Mouse (Mus musculus): ENCODE results near the gene BC034090. TPM values are rescaled to one million over a fixed set of nuclear protein-coding genes. Genes with fewer than 3 reads are reported as not detected.
"Not testable (repeated sequence)": the region's sequence is repeated elsewhere in the genome, so short reads cannot be mapped to it uniquely, and the experiment has no call there.

The BC034090 gene
- under 1 TPM in 2 of 3 experiments, not detected in 1; 0.50 to 0.96 TPM for polyA plus RNA-seq (2017; shearing (Covaris generic))

DNA sequence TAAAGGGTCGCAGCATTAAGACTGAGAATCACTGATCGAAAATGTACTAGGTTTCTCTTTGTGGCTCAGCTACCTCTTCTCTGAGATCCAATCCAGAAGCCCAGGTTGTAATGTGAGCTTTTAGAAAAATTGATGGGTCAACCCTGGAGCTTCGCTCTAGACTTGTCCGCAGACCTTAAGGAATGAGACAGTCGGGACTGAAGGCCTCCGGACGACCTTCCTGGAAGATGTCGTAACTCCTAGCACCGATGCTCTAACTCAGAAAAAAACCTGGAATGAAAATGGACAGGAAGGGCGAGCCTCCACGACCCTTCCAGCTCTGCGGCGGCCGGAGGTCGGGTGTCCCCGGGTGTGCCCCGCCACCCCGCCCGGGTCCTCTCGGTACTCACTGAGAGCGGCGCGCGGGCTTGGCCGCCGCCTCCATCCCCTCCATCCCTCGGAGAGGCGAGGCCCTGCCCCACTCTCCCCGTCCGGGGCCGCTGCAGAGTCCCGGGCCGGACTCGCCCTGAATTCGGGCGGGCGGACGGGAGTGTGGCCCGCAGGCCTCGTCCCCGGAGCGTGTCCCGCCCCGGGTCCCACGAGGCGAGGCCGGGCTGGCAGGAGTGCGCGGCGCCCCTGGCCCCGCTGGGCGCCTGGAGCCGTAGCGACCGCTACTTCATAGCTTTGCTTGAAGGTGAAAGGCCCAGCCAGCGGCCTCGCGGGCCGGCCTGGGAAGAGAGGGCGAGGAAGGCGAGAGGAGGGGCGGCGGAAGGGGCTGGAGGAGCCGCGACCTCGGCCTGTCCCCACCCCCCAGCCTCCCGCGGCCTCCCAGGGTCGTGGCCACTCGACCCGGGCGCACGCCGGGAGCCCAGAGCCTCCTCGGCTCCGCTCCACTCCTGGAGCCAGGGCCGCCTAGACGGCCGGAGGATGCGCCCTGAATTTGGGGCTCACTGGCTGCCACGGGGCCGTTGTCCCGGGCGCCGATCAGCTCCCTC is at the start of gene BC034090:
BC034090 (minus strand) TSS at position 648 of the 974 bp plus-strand sequence.
- ATAC-seq, result no peak

DNA sequence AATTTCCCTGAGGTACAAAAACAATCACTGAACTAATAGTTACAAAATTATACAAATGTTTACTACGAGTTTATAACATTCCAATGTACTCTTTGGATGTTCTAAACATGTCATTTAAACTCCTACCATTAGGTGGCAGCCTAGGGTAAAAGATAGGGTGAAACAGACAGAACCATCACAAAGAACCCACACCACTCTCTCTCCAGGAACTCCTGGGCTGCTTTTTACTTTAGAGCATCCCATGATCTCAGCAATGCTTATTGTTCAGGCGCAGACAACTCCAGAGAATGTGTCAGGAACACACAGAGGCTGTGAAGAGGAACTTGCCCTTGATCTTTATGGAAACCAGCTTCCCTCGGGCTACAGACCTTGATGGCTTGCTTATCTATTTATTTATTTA is 49.2 kb upstream of the BC034090 start:
- ATAC-seq, result peak; percentile 91

DNA sequence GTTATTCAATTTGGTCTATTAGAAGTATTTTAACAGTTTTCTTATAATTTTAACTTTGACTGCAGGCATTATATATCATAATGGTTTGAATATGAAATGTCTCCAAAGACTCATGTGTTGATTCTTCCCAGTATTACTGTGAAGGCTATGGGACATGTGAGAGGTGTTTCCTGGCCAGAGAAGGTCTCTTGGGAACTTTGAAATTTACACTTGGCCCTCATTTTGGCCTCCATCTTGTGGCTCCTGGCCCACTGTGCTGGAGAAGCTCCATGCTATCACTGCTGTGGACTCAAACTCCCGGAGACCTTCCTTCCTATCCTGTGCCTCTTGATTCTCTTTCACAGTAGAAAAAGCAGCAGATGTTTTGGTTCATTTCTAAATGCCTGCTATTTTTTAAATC is 45.2 kb upstream of the BC034090 start:
- no peak for ATAC-seq

DNA sequence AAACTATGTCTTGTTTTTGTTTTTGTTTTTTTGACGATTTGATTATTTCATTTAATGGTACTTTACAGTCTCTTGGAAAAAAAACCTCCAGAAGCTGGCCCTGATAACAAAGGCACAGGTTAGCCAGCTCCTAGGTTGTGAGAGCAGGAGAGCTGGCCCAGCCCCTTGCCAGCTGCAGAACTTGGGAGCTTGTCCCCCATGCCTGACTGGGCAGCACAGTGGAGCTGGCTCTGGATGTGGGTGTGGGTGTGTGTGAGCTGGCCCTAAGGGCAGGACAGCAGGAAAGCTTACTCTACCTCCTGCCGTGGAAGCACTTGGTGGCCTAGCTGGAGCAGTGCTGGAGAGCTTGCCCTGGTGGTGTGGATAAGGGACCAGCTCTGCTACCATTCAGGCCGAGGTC is 43.8 kb upstream of the BC034090 start:
- no peak for ATAC-seq

DNA sequence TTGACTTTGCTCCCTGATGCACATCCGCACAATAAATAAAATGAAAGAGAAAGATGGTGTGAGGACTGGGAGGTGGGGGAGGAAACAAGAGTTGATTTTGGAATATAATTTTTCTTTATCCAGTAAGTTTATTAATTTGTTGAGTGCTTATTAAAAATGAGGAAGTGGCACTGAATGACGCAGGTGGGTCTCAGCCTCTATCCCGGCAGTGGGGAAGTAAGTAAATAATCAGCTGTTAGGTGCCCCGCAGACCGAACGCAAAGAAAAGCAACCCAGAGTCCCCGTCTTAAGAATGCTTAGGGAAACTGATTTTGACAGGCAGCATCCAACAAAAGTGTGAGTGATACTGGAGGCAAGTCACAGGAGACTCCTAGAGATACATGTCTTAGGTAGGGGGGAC is 39.6 kb upstream of the BC034090 start:
- ATAC-seq, result no peak

DNA sequence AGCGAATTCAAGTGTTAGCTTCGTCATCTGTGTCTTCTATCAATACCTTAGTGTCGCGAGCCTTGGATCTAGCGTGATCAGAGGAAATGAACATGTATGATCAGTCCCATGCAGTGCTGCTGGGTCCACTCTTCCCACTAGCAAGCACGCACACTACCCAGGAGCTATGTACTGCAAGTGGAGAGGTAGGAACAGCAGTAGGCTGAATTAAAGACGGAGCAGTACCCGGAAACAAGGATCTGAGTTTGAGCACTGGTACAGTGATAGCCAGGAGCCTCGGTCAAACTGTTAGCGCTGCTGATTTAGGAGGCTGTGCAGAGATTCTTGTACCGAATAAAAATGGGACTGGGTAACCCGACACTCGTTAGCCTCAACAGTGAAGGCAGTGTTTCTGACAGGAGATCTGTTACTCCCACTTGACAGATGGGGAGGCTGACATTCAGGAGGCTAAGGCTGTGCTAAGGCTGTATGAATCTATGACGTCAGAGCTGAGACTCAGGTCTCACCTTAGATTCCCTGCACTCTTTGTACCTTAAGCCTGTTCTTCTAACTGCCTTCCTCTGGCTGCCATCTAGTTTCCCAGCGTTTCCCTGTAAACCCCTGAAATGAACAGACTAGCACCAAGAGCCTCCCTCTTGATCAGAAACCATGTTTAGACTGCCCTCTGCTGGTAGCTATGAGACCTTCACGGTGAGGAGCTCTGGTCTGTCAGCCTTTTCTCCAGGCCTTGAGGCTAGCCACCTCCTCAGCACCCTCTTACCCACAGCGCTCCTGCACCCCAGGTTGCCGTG is 37.0 kb upstream of the BC034090 start:
- ATAC-seq, result peak; percentile 80

DNA sequence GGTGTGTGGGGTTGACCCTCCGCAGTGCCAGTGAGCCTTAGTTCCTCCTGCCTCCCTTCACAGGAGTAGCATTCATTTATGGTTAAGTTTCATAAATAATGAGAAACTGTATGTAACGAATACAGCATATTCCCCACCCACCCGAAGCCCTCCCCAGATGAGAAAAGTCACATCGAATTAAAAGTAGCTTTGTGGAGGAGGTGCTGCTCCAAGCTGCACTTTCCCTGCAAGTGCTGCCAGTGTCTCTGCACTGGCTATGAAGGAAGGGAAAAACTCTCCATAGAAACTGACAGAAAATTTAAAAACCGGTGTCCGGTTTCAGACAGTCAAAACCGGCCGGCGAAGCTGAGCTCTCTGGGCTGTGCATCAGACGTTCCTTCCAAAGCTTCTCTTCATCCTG is 36.1 kb upstream of the BC034090 start:
- no peak for ATAC-seq

DNA sequence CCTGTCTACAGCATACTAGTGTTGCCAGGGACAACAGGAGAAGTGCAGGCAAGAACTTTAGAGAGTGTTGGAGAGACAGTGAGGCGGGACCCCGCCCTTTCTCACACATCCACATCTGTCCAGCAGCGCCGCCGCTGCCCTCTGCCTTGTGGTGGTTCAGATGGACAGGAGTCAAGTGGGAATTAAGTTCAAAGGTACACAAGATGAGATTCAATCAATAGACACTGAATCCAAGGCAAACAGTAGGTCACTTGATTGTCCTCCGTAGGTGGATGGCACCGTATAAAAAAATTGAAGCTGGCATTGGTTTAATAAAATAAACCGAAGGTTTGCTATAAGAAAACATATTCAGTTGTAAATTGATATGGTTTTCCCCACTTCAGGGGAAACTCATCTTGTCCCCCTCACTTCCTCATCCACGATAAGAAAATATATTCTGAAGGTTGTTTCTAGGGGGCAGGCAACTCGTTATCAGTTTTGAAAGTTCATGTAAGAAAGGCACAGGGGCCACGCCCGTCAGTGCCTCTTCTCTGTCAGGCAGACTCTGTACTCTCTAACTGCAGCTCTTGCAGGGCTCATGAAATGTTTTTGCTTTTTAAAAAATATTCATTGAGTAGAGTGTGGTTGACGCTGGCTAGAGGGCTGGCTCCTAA is 32.3 kb upstream of the BC034090 start:
- ATAC-seq, result no peak

DNA sequence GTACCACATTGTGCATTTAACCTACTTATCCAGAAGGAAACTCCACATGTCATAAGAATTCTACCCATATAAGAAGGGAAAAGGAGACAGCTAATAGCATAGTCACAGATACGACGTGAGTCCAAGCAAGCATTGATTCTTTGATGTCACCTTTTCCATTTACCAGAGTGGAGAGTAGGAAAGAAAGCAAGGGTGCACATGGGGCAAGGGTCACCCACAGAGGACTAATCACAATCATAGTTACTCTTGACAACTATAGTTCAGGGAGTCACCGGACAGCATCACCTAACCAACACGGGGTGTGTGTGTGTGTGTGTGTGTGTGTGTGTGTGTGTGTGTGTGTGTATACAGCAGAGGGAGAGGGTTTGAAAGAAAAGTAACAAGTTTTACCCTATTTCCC is 31.5 kb upstream of the BC034090 start:
- no peak for ATAC-seq

DNA sequence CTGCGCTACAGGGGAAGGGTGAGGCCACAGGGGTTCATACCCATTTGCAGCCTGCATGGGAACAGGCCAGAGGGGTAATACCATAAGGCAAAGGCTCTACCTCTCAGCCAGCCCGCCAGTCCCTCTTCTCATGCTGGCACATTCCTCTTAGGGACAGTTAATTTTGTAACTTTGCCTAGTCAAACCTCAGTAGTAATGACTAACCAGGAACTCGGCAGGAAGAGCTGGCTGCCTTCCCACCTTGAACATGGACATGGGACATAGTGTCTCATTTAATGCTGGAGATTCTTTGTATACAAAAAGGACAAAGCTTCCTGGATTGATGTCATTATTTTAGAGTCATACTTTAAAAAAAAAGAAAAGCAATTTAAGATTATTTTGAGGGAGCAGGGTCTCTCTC is 30.7 kb upstream of the BC034090 start:
- ATAC-seq, result no peak

DNA sequence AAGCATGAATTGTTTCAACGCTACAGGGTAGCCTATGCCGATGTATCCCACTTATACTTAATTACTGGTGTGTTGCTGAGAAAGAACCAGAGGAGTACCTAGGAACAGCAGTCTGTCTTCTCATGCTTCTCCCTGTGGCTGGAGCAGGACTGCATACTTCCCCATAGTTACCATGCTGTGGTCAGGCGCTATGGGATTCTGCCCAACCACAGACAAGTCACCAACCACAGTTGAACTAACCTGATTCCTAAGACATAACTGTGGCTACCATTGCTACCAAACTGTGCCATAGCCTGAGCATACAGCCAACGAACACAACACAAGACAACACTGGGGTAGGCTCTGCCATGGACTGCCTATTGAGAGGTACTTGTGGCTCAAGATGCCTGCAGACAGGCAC is 28.7 kb upstream of the BC034090 start:
- ATAC-seq, result no peak

DNA sequence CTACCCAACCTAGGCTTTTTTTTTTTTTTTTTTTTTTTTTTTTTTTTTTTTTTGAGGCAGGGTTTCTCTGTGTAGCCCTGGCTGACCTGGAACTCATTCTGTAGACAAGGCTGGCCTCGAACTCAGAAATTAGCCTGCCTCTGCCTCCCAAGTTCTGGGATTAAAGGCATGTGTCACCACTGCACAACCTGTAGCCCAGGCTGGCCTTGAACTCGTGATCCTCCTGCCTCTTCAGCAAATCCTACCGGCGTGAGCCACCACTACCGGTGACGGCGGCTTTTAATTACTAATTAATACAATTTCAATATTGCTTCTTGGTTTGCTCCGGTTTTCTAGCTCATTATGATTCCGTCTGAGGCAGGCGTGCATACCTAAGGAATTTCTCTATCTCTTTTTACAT is 18.3 kb upstream of the BC034090 start:
- not testable (repeated sequence) for ATAC-seq

DNA sequence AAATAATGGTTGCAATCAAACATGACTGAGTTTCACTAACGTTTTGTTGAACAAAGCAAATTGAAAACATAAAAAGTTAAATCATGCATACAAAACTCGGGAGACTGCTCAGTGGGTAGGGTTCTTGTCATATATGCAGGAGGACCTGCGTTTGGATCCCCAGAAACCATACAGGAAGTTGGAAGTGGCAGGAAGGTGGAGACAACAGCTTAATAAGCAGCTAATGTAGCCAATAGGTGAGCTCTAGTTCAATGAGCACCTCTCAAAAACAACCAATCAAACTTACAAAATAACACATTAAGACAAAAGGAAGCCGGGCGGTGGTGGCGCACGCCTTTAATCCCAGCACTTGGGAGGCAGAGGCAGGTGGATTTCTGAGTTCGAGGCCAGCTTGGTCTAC is 10.1 kb upstream of the BC034090 start:
- ATAC-seq, result no peak

DNA sequence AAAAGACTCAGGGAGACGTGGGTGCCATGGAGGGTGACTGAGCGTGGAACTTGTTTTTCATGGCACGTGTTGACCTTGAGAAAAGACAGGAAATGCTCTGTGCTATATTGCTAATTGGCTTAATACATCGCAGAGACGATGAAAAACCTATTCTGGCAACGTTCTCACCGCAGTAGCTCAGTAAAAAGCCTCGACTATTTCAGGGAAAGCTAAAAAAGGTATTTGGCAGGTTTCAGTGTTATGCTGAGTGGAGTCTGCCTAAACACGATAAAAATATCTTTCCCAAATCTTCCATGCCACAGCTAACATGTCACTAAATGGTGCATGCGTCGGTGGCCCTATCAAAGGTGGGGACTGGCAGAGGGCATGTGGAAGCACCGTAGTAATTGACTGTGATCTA is 8.9 kb upstream of the BC034090 start:
- ATAC-seq, result no peak

DNA sequence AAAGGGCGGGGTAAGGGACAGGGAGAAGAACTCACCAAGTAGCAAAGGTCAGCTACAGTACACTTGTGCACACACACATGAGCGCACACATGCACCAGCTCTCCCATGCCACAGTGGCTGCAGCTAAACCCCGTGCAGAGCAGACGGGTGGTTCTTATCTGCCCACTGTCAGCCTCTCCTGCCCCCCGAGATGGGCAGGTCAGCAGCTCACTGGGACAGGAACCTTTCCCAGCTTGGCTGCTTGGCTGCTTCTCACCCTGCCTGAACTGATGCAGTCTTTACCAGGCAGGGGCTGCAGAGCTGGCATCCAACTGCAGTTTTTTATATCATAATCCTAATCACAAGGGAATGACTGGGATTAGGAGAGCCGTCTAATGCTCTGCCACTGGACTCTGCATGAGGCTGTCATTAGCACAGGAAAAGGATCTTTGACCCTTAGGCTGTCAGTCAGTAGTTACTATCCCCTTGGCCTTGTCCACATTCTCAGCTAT is 8.4 kb upstream of the BC034090 start:
- ATAC-seq, result no peak

DNA sequence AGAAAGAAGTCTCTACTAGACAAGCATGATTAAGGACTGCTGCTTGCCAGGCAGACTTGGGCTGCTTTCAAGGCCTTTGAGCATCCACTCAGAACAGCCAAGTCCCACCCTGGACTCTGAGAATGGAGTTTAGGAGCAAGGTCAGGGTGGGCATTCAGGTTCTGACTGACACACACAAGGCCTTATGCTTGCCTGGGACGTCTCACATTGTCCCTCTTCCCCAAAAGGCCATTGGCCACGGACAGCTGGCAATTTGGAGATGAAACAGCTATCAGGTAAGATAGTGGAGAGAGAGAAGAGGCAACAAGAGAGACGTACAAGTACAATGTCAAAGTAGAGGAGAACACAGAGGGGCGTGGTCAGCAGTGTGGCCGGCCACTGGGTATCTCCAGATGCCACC is 7.4 kb upstream of the BC034090 start:
- no peak for ATAC-seq

DNA sequence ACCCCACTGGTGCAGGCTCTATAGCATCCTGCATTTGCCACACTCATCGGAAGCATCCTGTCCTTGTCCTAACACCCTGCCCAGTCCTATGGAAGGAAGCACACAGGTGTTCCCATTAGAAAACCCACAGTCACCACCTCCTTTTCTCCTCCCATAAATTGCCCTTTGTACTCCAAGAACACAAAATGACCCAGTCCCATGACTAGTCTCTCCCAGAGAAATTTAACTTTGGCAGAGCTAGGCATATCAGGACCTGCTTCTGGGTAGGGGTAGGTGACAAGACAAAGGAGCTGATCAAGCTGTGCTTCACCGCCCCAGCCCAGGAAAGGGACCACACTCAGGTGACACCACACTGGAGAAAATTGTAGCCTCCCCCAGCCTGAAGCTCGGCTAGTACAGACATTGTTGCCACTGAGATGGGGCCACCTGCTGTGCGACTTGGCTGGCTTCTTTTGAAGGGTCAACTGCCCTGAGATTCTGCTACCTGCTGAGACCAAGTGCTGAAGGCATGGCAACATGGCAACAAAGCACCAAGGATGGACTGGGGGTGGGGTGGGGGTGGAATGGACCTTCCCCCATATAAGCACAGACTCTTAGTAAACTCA is 6.4 kb upstream of the BC034090 start:
- ATAC-seq, result no peak

DNA sequence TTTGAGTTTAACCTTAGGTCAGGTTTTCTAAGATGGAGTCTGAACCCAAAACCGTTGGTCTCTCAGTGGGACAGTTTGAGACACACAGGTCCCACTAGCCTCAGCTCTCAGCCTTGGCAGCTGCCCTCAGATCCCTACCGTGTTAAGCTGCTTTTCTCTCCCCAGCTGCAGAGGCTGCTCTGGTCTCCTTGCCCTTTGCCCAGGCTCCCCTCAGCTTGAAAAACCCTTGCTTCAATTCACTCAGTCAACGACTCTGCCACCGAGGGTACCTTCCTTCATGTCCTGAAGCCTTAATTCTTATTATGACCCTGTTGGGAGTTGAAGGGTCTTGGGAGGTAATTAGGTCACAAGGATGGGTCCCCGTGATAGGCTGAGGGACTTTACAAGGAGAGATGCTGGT is 5.7 kb upstream of the BC034090 start:
- ATAC-seq, result no peak

DNA sequence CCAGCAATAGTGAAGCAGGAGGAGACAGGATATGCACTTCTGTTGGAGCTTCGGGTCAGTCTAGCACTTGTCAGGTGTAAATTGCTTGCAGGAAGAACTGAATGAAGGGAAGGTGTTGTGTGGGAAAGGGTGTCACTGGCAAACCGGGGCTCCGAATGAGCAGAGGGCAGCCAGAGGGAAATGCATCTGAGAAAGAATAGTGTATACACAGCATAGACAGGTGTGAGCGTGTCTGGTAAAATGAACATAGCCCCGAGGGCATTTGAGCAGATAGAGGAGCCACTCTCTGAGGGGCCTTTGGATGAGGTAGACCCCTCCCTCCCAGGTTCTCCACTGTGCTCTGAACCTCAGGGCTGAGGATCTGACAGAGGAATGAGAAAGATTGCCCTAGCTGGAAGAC is 3.8 kb upstream of the BC034090 start:
- ATAC-seq, result no peak

DNA sequence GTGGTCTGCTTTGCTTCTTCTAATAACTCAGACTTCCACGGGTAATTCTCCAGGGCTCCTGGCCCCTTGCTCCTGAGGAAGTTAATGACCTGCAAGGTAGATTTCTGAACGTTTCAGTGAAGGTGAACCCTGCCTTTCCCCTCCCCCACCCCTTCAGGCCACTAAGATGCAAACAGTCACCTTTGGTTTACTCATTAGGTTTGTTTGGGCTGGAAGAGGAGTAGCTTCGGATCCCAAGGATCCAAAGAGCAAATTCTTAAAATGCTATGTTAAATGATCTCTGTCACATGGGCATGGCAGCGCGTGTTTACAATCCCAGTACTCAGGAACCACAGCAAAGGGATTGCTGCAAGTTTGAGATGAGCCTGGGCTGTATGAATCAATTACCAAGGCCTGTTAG is 3.2 kb upstream of the BC034090 start:
- no peak for ATAC-seq

DNA sequence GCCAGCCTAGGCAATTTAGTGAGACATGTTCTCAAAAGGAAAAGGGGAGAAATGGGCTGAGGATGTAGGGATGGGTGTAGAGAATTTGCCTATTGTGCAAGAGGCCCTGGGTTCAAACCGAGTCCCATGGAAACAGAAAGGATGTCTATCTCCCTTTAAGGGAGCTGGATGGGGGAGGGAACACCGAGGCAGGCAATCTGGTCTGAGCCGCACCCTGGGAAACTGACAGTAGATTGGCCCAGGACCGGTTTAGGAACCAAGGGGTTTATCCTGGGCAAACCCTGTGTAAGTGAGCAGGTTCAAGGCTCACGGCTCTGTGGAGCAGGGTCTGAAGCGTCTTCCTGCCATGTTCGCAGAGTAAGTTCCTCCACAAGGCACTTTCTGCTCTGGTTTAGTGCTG is 1.3 kb upstream of the BC034090 start:
- no peak for ATAC-seq

DNA sequence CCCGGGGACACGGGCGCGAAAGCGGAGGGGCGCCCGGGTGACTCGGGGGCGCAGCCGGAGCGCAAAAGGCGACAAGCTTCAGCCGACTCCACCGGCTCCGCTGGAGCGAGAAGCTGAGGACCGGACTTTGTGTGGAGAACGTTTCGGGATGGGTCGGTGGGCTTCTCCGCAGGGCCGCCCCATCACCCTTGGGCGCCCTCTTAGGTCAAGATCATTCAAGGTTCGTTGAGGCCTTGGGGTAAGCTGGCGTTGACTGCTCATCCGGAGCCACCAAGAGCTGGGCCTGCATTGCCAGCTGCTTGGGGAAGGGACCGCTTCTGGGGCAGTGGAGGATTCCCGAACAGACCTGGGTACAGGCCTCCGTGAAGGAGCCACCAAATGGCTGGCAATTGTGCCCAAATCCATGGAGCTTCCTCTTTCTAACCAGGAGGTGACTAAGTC is 547 bp upstream of the BC034090 start:
- no peak for ATAC-seq

DNA sequence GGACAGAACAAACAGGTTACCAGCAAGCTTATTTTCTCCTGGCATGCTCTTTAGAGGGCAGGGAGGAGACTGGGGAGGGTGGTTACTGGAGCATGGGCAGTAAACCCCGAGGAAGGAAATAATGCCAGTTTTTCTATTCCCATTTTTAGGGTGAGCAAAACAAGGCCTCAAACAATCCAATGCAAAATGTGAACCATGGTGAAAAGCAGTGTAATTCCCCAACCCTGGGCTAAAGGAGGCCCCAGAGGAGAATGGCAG is 1.8 kb downstream of the BC034090 start:
- ATAC-seq, result no peak
